Mouse (Mus musculus) megakaryocyte, embryonic 14.5 days (primary cell): ENCODE results near the gene Prr3.

Experiments used
- FLI1 ChIP-seq: IDR thresholded peaks from 2 replicates; pipeline ENCODE4 v1.6.1; 2012; ENCODE audit warnings: low read length, inconsistent platforms, mixed read lengths
- GATA1 ChIP-seq: IDR thresholded peaks from 3 replicates; pipeline ENCODE4 v1.6.1; 2012; ENCODE audit warnings: mixed read lengths, low read length, inconsistent platforms, borderline replicate concordance

GRCm38 (mm10) chr17:36027663-36028062 lies 47.6 kb upstream of the Prr3 start:
- TF ChIP-seq GATA1: no peak
- no peak for TF ChIP-seq FLI1
